Mouse (Mus musculus): ENCODE results near the gene Traf3ip2. TPM values are rescaled to one million over a fixed set of nuclear protein-coding genes. Genes with fewer than 3 reads are reported as not detected.

Gene Traf3ip2
- 87.1 to 113 TPM (median 108 TPM) in 4 replicates for total RNA-seq (2023; ENCODE audit: inconsistent age)

GRCm38 (mm10) chr10:39612633-39612988 lies at the start of gene Traf3ip2:
Traf3ip2 (plus strand) TSS chr10:39612934.

Other genes starting within 250 kb of the Traf3ip2 start
- gene Fyn, start 244.1 kb upstream of the Traf3ip2 start, total RNA-seq (2023; ENCODE audit: inconsistent age) = 55.7 to 63.7 TPM (median 57.2 TPM) in 4 replicates
- 35.7 to 47.3 TPM (median 44.2 TPM) in 4 replicates for gene Rev3l, start 119.2 kb downstream of the Traf3ip2 start, total RNA-seq (2023; ENCODE audit: inconsistent age)